Mouse (Mus musculus): ENCODE data around the gene Slc20a1. TPM values are rescaled to one million over a fixed set of nuclear protein-coding genes. Genes with fewer than 3 reads are reported as not detected.

The Slc20a1 gene
- polyA plus RNA-seq, 1 experiment from 2014 or later, result 30.4 TPM

DNA sequence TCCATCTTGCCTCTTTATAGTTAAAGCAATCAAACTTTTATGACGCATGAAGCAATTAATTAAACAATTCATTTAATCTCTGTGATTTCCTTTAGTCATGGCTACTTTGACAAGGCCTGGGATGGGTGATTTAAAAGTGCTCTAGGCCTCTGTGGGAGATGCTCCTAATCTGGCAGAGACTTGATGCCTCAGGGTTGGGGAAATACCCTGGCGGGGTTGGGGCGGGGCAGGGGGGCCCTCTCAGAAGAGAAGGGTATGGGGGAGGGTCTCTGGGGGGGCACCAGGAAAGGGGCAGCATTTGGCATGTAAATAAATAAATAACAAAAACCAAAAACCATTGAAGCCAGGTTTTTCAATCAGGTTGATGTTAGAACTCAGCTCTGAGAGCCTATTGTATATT is 20.9 kb upstream of the Slc20a1 start:
- ATAC-seq (ENCODE audit: insufficient number of reproducible peaks, insufficient read depth, low FRiP score, low TSS enrichment, low read depth), result no peak
- no peak overlapping the region for H3K4me3 ChIP-seq
- H3K9ac ChIP-seq, result no peak overlapping the region
- H3K27ac ChIP-seq, result no peak overlapping the region
- peaks cover 4% of the 10 kb centered on the region; the same call in 1 of the 2 replicates for H3K4me1 ChIP-seq
- H3K36me3 ChIP-seq, result no peaks in the 10 kb centered on the region
- no peak overlapping the region for H3K4me2 ChIP-seq
- no peaks in the 10 kb centered on the region for H3K9me3 ChIP-seq
- H3K27me3 ChIP-seq, result no peaks in the 10 kb centered on the region
- 40% methylated on average over 3 of the region's 3 CpGs for WGBS

DNA sequence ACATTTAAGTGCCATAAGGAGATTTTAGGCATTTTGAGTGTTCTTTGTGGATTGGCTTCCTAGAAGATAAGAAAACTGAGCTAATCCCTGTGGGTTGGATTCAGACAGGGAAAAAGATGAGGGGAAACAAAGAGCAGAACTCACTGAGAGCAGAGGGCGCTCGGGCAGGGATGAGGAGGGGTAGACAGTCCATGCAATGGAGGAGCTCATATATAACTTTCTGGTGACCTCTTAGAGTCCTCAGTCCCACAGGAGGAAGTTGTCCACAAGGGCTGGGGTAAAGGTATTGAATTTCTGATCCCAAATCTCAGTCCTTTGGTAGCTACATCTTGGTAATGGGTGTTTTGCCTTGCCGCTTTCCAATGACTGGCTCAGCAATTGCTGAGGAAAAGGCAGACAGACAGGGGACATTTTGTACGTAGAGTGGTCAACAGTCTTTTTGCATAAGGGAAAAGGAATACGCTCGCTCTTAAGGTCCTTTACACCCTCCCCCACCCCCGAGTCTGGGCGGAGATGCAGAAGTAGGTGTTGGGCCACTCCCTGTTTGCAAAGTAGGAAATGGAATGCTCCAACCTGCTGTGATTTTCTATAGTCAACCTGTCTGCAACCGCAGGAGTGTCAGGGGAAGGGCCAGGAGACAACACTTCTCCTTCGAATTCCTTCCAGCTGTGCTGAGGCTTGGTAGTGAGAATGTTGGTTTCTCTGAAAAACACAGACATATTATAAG is 20.2 kb upstream of the Slc20a1 start:
- Histone ChIP-seq H3K36me3 (no peaks in the 10 kb centered on the region), H3K4me1 (peaks cover 4% of the 10 kb centered on the region; the same call in 1 of the 2 replicates), H3K9ac (no peak overlapping the region), H3K4me2 (no peak overlapping the region), H3K27ac (no peak overlapping the region), H3K9me3 (no peaks in the 10 kb centered on the region), H3K4me3 (no peak overlapping the region), H3K27me3 (no peaks in the 10 kb centered on the region)
- ATAC-seq (ENCODE audit: insufficient number of reproducible peaks, insufficient read depth, low FRiP score, low TSS enrichment, low read depth), result no peak
- WGBS, result 43% methylated on average over 10 of the region's 10 CpGs

DNA sequence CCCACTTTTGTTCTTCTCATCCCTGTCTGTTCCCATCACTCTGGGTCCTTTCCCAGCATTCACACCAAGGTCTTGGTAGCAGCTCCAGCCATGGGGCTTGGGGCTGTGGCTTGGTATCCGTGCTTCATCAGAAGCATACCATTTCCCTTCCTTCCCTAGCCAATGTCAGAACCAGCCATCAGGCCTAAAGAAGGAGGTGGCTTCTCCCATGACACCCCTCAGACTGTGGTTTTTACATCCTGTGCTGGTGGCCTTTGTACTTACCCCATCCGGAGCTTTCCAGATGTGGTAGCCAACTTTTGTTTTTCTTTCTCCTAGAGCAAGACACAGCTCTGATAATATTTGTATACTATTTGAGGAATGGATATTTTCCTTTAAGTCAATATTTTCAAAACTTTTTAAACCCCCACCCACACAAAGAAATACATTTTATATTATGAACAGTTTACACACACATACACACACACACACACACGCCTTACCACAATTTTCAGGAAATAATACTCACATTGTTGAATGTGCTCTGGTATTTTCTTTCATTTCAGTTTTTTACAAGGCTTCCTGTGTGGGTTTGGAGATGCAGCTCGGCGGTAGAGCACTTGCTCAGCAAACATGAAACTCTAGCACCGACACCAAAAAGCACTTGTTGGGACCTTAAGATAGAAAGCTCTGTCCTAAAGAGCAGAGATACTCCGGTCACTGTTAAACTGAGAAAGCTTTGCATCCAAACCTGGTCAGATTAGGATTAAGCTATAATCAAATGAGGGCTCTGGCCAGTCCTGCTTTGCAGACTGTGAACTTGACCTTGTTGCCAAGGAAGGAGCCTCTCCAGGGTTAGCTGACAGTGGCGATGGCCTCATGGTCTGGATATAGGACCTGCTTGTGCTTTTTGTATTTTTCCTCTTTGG is 18.4 kb upstream of the Slc20a1 start:
- Histone ChIP-seq H3K4me2 (no peak overlapping the region), H3K4me1 (peaks cover 16% of the 10 kb centered on the region; the same call in 1 of the 2 replicates), H3K27me3 (no peaks in the 10 kb centered on the region), H3K36me3 (no peaks in the 10 kb centered on the region), H3K9me3 (no peaks in the 10 kb centered on the region), H3K4me3 (no peak overlapping the region), H3K9ac (no peak overlapping the region), H3K27ac (0 out of 2 replicates have a peak overlapping the region, but pooled peaks have one; percentile 48)
- WGBS, result 67% methylated on average over 8 of the region's 8 CpGs
- no peak for ATAC-seq (ENCODE audit: insufficient number of reproducible peaks, insufficient read depth, low FRiP score, low TSS enrichment, low read depth)

DNA sequence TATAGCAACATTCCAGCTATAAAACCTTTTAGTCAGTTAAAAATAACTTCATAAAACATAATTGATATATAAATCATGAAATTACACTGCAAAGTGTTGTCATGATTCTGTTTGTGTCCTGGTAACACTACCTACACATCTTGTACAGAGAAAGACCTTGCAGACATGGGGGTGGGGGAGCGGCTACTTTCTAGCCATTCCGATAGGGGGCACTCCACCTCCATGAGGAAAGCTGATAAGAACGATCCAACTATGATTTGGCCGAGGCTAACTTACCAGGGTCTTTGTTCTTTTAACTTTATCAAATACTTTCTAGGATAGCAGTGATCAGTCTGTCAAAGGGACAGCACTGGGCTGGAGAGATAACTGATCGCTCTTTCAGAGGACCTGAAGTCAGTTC is 17.1 kb upstream of the Slc20a1 start:
- no peaks in the 10 kb centered on the region for H3K36me3 ChIP-seq
- no peak overlapping the region for H3K9ac ChIP-seq
- no peak overlapping the region for H3K27ac ChIP-seq
- H3K4me1 ChIP-seq, result peaks cover 22% of the 10 kb centered on the region
- H3K4me2 ChIP-seq, result no peak overlapping the region
- 88% methylated on average over 5 of the region's 5 CpGs for WGBS
- H3K4me3 ChIP-seq, result no peak overlapping the region
- H3K9me3 ChIP-seq, result no peaks in the 10 kb centered on the region
- ATAC-seq (ENCODE audit: insufficient number of reproducible peaks, insufficient read depth, low FRiP score, low TSS enrichment, low read depth), result no peak
- no peaks in the 10 kb centered on the region for H3K27me3 ChIP-seq

DNA sequence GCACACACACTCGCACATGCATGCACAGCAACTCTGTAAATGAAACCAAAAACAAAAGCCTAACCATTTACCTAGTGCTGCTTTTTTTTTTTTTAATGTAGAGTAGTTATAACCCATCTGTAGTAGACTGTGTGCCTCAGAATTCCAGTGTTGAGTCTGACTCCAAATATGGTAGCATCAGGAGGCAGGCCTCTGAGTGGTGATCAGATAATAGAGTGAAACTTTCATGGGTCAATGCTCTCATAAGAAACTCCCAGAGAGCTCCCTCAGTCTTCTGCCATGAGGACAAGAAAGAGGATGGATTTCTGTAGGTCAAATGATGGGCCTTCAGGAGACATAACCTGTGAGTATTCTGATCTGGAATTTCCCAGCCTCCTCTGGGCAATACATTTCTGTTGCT is 16.2 kb upstream of the Slc20a1 start:
- H3K9me3 ChIP-seq, result no peaks in the 10 kb centered on the region
- 90% methylated on average over 1 of the region's 1 CpGs for WGBS
- H3K9ac ChIP-seq, result no peak overlapping the region
- H3K36me3 ChIP-seq, result no peaks in the 10 kb centered on the region
- peaks cover 22% of the 10 kb centered on the region for H3K4me1 ChIP-seq
- ATAC-seq (ENCODE audit: insufficient number of reproducible peaks, insufficient read depth, low FRiP score, low TSS enrichment, low read depth), result no peak
- H3K4me2 ChIP-seq, result no peak overlapping the region
- H3K27ac ChIP-seq, result no peak overlapping the region
- no peaks in the 10 kb centered on the region for H3K27me3 ChIP-seq
- no peak overlapping the region for H3K4me3 ChIP-seq

DNA sequence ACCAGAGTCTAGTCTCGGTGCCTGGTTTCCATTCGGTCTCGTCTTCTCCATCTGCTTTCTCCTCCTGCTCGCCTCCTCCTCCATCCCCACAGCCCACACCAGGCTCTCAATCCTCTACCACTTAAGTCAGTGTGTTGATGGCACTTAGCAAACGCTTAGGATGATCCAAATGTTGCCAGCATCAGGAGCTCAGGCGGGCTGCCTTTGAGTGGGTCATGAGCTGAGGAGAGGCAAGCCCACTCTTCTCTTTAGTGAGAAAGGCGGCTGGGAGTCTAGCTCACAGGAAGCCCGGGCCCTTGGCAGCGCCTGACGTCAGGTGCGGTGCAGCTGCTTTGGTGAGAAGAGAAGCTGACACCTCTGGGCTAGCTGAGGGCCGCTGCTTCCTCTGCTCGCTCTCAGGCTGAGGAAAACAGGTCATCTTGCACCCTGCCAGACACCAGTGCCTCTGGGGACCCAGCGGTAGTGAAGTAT is 15.0 kb upstream of the Slc20a1 start:
- H3K9ac ChIP-seq, result no peak overlapping the region
- H3K4me1 ChIP-seq, result peaks cover 22% of the 10 kb centered on the region
- H3K27ac ChIP-seq, result no peak overlapping the region
- H3K36me3 ChIP-seq, result no peaks in the 10 kb centered on the region
- no peak overlapping the region for H3K4me3 ChIP-seq
- H3K9me3 ChIP-seq, result no peaks in the 10 kb centered on the region
- no peak for ATAC-seq (ENCODE audit: insufficient number of reproducible peaks, insufficient read depth, low FRiP score, low TSS enrichment, low read depth)
- no peaks in the 10 kb centered on the region for H3K27me3 ChIP-seq
- 77% methylated on average over 14 of the region's 14 CpGs for WGBS
- no peak overlapping the region for H3K4me2 ChIP-seq

DNA sequence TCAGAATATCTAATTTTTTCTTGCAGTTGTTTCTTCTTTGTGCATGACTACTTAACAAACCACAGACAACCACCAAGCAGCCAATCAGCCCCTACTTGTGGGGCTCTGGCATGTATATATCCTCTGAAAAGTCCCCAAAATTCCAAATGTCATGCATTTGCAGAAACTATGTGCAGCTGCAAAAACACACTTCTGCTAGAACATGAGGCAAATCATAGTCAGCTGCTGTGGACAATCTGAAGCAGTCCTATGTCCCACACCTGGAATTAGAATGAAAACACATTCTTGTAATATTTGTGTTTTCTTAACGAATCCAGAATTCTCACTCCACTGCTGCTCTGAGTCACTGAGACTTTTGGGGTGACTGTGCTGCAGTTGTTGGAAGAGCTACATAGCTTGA is 13.7 kb upstream of the Slc20a1 start:
- no peaks in the 10 kb centered on the region for H3K27me3 ChIP-seq
- ATAC-seq (ENCODE audit: insufficient number of reproducible peaks, insufficient read depth, low FRiP score, low TSS enrichment, low read depth), result no peak
- no peak overlapping the region for H3K4me2 ChIP-seq
- 0 out of 2 replicates have a peak, but pooled peaks cover 4% of the 10 kb centered on the region for H3K9me3 ChIP-seq
- 45% methylated on average over 1 of the region's 1 CpGs for WGBS
- peak overlapping the region; percentile 39; the same call in 1 of the 2 replicates for H3K27ac ChIP-seq
- H3K4me3 ChIP-seq, result no peak overlapping the region
- H3K9ac ChIP-seq, result no peak overlapping the region
- no peaks in the 10 kb centered on the region for H3K36me3 ChIP-seq
- H3K4me1 ChIP-seq, result peaks cover 22% of the 10 kb centered on the region

DNA sequence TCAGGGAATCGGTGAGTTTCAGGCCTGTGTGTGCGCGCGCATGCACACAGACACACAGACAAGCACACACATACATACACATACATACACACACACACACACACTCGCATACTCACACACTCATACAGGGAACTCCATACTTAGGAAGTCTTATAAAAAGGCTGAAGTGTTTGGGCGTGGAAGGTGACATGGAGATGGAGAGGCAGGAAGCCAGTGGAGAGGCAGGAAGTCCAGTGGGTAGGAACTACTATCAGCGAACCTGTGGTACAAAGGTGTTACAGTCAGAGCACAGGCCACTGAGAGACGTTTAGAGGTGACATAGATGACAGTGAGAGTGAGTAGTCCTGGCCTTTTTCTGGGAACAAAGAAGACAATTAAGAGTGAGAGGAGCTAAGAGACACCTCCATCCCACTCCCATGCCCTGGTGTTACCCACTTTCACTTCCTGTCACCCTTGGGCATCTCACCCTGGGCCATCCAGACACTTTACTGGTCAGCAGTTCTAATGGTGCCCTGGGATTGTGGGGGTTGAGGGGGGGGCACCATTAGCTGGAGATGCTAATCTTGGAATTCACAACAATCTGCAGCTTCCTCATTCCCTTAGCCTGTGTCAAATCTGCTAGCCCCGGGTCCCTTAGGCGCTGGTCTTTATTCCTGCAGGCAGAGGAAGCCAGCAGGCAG is 12.8 kb upstream of the Slc20a1 start:
- ATAC-seq (ENCODE audit: insufficient number of reproducible peaks, insufficient read depth, low FRiP score, low TSS enrichment, low read depth), result no peak
- Histone ChIP-seq H3K4me2 (no peak overlapping the region), H3K36me3 (no peaks in the 10 kb centered on the region), H3K4me1 (peaks cover 22% of the 10 kb centered on the region), H3K9ac (no peak overlapping the region), H3K27me3 (no peaks in the 10 kb centered on the region), H3K9me3 (0 out of 2 replicates have a peak, but pooled peaks cover 4% of the 10 kb centered on the region), H3K27ac (no peak overlapping the region), H3K4me3 (no peak overlapping the region)
- WGBS, result 83% methylated on average over 10 of the region's 10 CpGs

DNA sequence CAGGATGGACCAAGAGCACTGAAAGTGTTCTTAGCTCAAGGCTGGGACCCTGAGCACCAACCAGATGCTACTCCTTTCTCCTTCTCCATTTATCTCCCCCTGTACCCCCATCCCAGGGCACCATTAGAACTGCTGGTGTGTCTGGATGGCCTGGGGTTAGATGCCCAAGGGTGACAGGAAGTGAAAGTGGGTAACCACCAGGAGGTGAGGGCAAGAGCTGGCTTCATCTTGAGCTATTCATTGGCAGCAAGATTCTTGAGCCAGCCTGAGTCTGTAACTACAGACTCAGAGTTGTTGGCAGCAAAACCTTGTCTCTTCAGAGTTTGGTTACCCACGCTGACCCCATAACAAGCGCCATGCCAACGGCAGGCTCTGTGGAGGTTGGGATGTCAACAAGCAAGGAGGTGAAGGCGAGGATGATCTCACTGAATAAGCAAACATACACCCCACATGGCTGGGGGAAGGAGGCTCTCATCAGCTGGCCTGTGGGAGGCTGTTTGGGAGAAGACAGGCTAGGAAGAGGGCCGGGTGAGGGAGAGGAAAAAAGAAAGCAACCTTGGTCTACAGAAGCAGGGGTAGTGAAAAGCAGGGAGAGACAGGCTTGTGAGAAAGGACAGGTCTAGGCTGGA is 12.2 kb upstream of the Slc20a1 start:
- ATAC-seq (ENCODE audit: insufficient number of reproducible peaks, insufficient read depth, low FRiP score, low TSS enrichment, low read depth), result no peak

DNA sequence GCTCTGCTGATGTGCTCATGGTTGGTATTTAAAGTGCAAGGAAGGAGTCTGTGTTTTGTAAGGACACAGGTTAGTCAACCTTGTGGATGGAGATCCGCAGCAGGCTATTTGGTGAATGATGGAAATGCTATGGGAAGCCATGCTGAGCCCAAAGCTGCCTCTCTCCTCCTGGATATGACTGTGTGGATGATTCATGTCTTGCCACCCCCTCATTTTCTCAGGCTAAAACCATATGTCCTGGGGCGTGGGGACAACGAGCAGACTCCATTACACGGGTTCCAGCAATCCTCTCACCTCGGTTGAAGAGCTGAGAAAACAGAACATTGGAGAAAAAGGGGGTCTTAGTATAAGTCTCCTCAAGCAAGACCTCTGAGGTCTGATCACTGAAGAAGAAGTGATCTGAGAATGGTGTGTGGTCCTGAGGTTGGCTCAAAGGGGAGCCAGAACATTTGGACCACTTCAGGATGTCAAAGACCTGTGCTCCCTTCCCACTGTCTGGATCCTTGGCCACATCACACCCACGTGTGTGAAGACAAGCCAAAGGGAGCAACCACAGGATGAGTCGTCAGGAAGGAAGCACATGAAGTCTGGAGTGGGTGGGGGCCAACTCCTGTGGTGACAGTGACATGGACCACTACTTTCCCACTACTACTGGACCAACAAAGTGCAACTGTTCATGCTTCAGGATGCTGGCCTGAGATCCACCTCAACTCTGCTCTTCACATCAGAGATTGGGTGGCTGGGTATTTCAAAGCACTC is 6.0 kb upstream of the Slc20a1 start:
- Histone ChIP-seq H3K4me1 (0 out of 2 replicates have a peak, but pooled peaks cover 4% of the 10 kb centered on the region), H3K27me3 (no peaks in the 10 kb centered on the region), H3K36me3 (no peaks in the 10 kb centered on the region), H3K9ac (no peak overlapping the region), H3K27ac (no peak overlapping the region), H3K4me2 (no peak overlapping the region), H3K9me3 (0 out of 2 replicates have a peak, but pooled peaks cover 4% of the 10 kb centered on the region), H3K4me3 (no peak overlapping the region)
- ATAC-seq (ENCODE audit: insufficient number of reproducible peaks, insufficient read depth, low FRiP score, low TSS enrichment, low read depth), result no peak
- 83% methylated on average over 7 of the region's 7 CpGs for WGBS

More for the DNA sequence above, 12.2 kb upstream of the Slc20a1 start:
- Histone ChIP-seq H3K27ac (no peak overlapping the region), H3K4me3 (no peak overlapping the region), H3K9me3 (0 out of 2 replicates have a peak, but pooled peaks cover 4% of the 10 kb centered on the region), H3K4me1 (peaks cover 22% of the 10 kb centered on the region), H3K36me3 (no peaks in the 10 kb centered on the region), H3K4me2 (no peak overlapping the region), H3K9ac (no peak overlapping the region), H3K27me3 (no peaks in the 10 kb centered on the region)
- WGBS, result 76% methylated on average over 5 of the region's 5 CpGs

Data from embryonic facial prominence, embryonic 13.5 days (tissue).